Mouse (Mus musculus) cerebellum, adult (tissue): ENCODE results near the gene Gm15107.
"Not testable (repeated sequence)": the region's sequence is repeated elsewhere in the genome, so short reads cannot be mapped to it uniquely, and the experiment has no call there.

Experiments
- ATAC-seq: cut with Nextera tagmentation; 2 replicates; pipeline ENCODE4 v1.9.2; 2017; ENCODE audit warnings: mild to moderate bottlenecking, moderate library complexity, mixed read lengths; ENCODE audit not compliant: insufficient number of reproducible peaks, low FRiP score, low TSS enrichment

The Gm15107 gene

DNA sequence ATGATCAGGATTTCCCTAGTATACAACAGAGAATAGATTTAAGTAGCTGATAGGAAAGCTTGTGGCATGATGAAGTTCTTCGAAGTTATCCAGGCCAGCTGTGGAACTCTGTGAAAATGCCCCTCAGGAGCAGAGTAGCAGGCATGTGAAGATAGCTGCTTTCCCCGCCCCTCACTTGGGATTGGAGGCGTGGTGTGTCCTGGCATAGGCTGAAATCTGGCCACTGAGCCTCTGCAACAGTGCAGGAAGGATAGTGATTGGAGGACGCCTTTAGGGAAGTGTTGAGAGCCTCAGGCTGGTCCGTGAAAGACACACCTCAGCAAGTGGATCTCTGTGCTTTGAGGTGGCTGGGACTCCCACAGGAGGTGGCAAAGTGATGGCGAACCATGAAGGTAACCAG lies at the start of gene Gm15107:
Gene Gm15107 (plus strand): TSS at position 301 of the 400 bp plus-strand sequence.
- not testable (repeated sequence) for ATAC-seq
